In the genomic region with DNA sequence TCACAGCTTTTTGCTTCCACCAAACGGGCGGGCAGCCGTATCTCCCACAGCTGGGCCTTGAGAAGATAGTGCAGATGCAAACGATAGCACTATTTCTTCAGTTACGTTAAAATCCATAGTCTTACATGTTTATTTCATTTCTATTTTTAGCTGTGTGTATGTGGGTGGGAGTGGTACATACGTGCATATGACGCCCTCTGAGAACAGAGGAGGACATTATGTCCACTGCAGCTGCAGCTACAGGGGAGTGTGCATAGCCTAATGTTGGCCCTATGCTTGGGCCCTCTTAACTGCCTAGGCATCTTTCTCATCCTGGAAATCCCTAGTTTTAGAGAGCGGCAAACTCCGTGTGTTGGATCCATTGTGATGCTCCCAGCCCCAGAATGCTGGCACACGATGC, we compare ENCODE assay signal across 20 mouse cellular contexts.
"Had no signal": no experiment of that assay in that cellular context is flagged by ENCODE, and none has a peak within 500 bp of the region (broad histone marks: within the 10 kb centered on the region; RNA-seq: fewer than 3 reads in every experiment).

No protein-coding gene starts in this region.

- ATAC-seq: intestine, postnatal 0 days; midbrain, embryonic 13.5 days; midbrain, embryonic 16.5 days had no signal

- H3K27ac ChIP-seq: kidney, postnatal 0 days; layer of hippocampus, adult 2 months; limb, embryonic 10.5 days; limb, embryonic 13.5 days; liver, embryonic 13.5 days; midbrain, embryonic 13.5 days; neural tube, embryonic 13.5 days; stomach, embryonic 15.5 days had no signal

- H3K4me3 ChIP-seq: layer of hippocampus, adult 2 months; limb, embryonic 10.5 days; limb, embryonic 13.5 days; liver, embryonic 13.5 days; midbrain, embryonic 13.5 days; myocyte; neural tube, embryonic 13.5 days; stomach, embryonic 15.5 days had no signal

- H3K9me3 ChIP-seq: limb, embryonic 10.5 days; limb, embryonic 13.5 days; liver, embryonic 13.5 days; midbrain, embryonic 13.5 days; neural tube, embryonic 13.5 days; stomach, embryonic 15.5 days had no signal

- H3K4me2 ChIP-seq: limb, embryonic 13.5 days; liver, embryonic 13.5 days; midbrain, embryonic 13.5 days; neural tube, embryonic 13.5 days; stomach, embryonic 15.5 days had no signal

- H3K27me3 ChIP-seq: limb, embryonic 13.5 days; liver, embryonic 13.5 days; midbrain, embryonic 13.5 days; neural tube, embryonic 13.5 days; stomach, embryonic 15.5 days had no signal

- H3K9ac ChIP-seq: limb, embryonic 13.5 days; liver, embryonic 13.5 days; lung, embryonic 14.5 days; midbrain, embryonic 13.5 days; neural tube, embryonic 13.5 days; stomach, embryonic 15.5 days had no signal

- H3K4me1 ChIP-seq: limb, embryonic 10.5 days; limb, embryonic 13.5 days; liver, embryonic 13.5 days; midbrain, embryonic 13.5 days; stomach, embryonic 15.5 days had no signal

- DNase-seq: kidney, adult 2 months; kidney, postnatal 25 days; layer of hippocampus, adult 9-11 months; liver, embryonic 13.5 days; lung, embryonic 14.5 days; lung, postnatal 4 days; retina, postnatal 1 day; right cerebral cortex, postnatal 25 days; spleen, adult 18-20 months; thymus, postnatal 25 days had no signal
